Mouse (Mus musculus) neural tube, embryonic 13.5 days (tissue): ENCODE results near the gene Prrc2a. TPM values are rescaled to one million over a fixed set of nuclear protein-coding genes. Genes with fewer than 3 reads are reported as not detected.

Experiments used
- ATAC-seq: fragments of 200-750 bp; cut with Nextera tagmentation; 2 replicates; pipeline ENCODE4 v1.8.0; 2017; ENCODE audit warnings: low read depth, mild to moderate bottlenecking, moderate TSS enrichment, moderate library complexity
- H3K27ac ChIP-seq: fragments of 300-500 bp; sonication (generic); replicated peaks from 2 replicates; pipeline ENCODE4 v1.5.1; 2015; ENCODE audit warnings: moderate library complexity, mild to moderate bottlenecking, inconsistent platforms
- H3K27me3 ChIP-seq: fragments of 300-500 bp; sonication (generic); 2 replicates; pipeline ENCODE4 v1.6.1; 2015; ENCODE audit warnings: mild to moderate bottlenecking, inconsistent platforms
- H3K36me3 ChIP-seq: fragments of 300-500 bp; sonication (generic); 2 replicates; pipeline ENCODE4 v1.6.1; 2015; ENCODE audit warnings: mild to moderate bottlenecking, inconsistent platforms
- H3K4me1 ChIP-seq: fragments of 300-500 bp; sonication (generic); replicated peaks from 2 replicates; pipeline ENCODE4 v1.6.1; 2015; ENCODE audit warnings: inconsistent platforms
- H3K4me2 ChIP-seq: fragments of 300-500 bp; sonication (generic); 2 replicates; pipeline ENCODE4 v1.6.1; 2015; ENCODE audit warnings: inconsistent platforms, mild to moderate bottlenecking, moderate library complexity
- H3K4me3 ChIP-seq: fragments of 300-500 bp; sonication (generic); 2 replicates; pipeline ENCODE4 v1.5.1; 2015; ENCODE audit warnings: mild to moderate bottlenecking, inconsistent platforms
- H3K9ac ChIP-seq: fragments of 300-500 bp; sonication (generic); 2 replicates; pipeline ENCODE4 v1.6.1; 2015; ENCODE audit warnings: moderate library complexity, mild to moderate bottlenecking, inconsistent platforms
- H3K9me3 ChIP-seq: fragments of 300-500 bp; sonication (generic); 2 replicates; pipeline ENCODE4 v1.6.1; 2016; ENCODE audit warnings: inconsistent platforms
- WGBS: fragments of 180-500 bp; shearing (Covaris S2); methylation state at CpG from one replicate; pipeline ENCODE4 v1.1.7; 2015; 5-methylcytosine and 5-hydroxymethylcytosine counted together
- polyA plus RNA-seq: library from polyadenylated mRNA; unstranded; fragments of >200 nt; fragmentation: Nextera tagmentation; extraction: Ambion mirVana; gene quantifications from 2 replicates; pipeline ENCODE4 v1.2.1, GENCODE M21; 2015

Prrc2a gene
- polyA plus RNA-seq, 1 experiment from 2014 or later = 178 TPM

DNA sequence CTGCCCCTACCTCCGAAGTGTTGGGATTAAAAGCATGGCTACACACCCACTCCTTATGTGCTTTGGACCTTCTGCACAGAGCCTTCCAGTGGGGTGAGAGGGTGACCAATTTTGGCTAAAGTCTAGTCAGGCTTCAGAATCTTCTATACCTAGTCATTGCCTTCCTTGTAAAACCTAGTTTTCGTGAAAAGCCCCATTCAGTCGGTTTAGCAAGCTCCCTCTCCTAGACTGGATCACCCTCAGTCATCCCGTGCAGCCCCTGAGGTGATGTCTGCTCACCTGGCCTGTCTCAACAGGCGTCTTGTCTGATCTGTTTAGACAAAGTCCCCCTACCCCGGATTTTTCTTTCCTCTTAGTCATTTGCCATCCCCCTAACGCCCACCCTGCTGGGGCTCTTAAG, 33.3 kb upstream of the Prrc2a start:
- Histone ChIP-seq H3K4me2 (no peak overlapping the region), H3K4me1 (peaks cover 19% of the 10 kb centered on the region), H3K27ac (no peak overlapping the region), H3K36me3 (no peaks in the 10 kb centered on the region), H3K9me3 (no peaks in the 10 kb centered on the region), H3K9ac (no peak overlapping the region), H3K4me3 (no peak overlapping the region), H3K27me3 (peaks cover 78% of the 10 kb centered on the region)
- WGBS = 70% methylated on average over 7 of the region's 7 CpGs
- ATAC-seq = no peak

DNA sequence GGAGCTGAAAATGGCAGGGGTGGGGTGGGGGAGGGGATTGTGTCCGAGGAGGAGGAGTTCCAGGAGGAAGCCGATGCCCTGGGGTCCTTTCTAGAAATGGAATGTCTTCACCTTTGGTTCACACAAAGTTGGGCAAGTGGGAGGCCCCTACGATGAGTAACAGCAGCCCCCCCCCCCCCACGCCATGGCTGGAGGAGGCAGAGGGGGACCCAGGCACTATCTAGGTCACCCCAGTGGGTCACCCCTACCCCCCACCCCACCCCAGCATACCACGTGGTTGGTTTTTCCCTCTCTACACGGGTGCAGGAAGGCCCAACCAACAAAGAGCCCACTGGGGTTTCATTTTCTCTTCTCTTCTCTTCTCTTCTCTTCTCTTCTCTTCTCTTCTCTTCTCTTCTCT, 32.4 kb upstream of the Prrc2a start:
- no peak overlapping the region for H3K27ac ChIP-seq
- H3K4me3 ChIP-seq = no peak overlapping the region
- no peak for ATAC-seq
- H3K36me3 ChIP-seq = no peaks in the 10 kb centered on the region
- no peak overlapping the region for H3K4me2 ChIP-seq
- H3K9me3 ChIP-seq = no peaks in the 10 kb centered on the region
- H3K9ac ChIP-seq = no peak overlapping the region
- peaks cover 19% of the 10 kb centered on the region for H3K4me1 ChIP-seq
- 48% methylated on average over 6 of the region's 6 CpGs for WGBS
- H3K27me3 ChIP-seq = peaks cover 70% of the 10 kb centered on the region

DNA sequence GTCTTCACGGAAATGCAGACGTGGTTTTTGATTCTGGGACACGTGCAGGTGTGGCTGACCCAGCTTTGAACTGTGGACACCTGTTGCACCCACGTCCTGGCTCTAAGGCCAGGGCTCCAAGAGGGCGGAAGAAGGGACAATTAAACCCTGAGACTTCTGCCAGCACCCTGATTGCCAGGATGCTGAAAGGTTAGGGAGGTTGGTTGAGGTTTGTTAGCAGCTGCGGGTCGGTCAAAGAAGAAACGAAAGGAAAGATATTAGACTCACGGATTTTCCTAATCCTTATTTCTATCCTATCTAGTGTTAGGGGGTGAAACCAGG, 31.6 kb upstream of the Prrc2a start:
- Histone ChIP-seq H3K36me3 (no peaks in the 10 kb centered on the region), H3K9ac (peak overlapping the region; percentile 60; the same call in 1 of the 2 replicates), H3K4me1 (peaks cover 19% of the 10 kb centered on the region), H3K27me3 (peaks cover 64% of the 10 kb centered on the region), H3K4me3 (peak overlapping the region; percentile 37), H3K4me2 (peak overlapping the region; percentile 67), H3K9me3 (no peaks in the 10 kb centered on the region), H3K27ac (no peak overlapping the region)
- 33% methylated on average over 9 of the region's 9 CpGs for WGBS
- no peak for ATAC-seq

DNA sequence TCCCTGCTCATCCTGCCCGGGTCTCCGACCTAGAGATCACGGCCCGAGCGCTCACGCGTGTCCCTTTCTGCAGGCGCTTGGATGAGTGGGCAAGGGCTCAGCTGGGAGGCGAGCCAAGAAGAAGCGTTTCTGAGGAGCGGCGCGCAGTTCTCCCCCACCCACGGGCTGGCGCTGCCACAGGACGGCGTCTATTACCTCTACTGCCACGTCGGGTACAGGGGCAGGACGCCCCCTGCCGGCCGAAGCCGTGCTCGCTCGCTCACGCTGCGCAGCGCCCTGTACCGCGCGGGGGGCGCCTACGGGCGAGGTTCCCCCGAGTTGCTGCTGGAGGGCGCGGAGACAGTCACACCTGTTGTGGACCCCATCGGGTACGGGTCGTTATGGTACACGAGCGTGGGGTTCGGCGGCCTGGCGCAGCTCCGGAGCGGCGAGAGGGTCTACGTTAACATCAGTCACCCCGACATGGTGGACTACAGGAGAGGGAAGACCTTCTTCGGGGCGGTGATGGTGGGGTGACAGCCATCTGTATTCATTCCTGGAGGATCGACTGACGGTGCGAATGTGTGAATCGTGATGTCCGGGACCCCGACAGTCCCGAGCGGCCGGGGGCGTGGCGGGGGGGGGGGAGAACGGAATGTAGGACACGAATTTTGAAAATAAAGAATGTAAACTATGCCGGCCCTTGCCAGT, 31.1 kb upstream of the Prrc2a start:
- H3K9ac ChIP-seq = peak overlapping the region; percentile 60
- H3K9me3 ChIP-seq = no peaks in the 10 kb centered on the region
- no peak overlapping the region for H3K27ac ChIP-seq
- peak overlapping the region; percentile 37 for H3K4me3 ChIP-seq
- ATAC-seq = peak; percentile 74
- H3K4me2 ChIP-seq = peak overlapping the region; percentile 67
- no peaks in the 10 kb centered on the region for H3K36me3 ChIP-seq
- H3K27me3 ChIP-seq = peaks cover 59% of the 10 kb centered on the region
- H3K4me1 ChIP-seq = peaks cover 19% of the 10 kb centered on the region
- WGBS = 1% methylated on average over 65 of the region's 66 CpGs

DNA sequence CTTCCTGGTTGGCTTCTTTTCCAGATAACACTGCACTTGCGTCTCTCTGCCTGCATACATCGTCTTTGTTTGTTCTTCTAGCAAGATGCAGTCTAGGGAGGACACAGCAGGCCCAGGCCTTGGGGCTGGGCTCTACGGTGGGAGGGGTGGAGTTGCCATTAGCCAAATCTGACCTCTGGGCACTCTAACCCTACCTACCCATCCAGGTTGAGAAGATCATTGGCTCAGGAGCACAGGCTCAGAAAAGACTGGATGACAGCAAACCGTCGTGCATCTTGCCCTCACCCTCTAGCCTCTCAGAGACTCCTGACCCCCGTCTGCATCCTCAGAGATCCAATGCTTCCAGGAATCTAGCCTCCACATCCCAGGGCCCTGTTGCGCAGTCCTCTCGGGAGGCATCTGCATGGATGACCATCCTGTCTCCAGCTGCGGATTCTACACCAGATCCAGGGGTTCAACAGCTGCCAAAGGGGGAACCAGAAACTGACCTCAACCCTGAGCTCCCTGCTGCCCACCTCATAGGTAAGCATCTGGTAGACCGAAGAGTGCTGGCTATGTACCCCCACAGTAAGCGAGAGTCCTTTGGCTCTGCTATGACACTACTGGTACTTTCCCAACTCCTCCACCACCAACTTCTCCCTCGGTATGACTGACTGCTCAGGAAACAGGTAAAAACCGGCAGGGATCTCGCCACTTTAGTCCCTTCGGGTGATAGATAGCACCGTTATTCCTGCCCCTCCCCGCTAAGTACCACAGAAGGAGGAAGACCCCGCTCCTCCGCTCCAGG, 30.3 kb upstream of the Prrc2a start:
- Histone ChIP-seq H3K27me3 (peaks cover 52% of the 10 kb centered on the region), H3K36me3 (no peaks in the 10 kb centered on the region), H3K27ac (no peak overlapping the region), H3K4me1 (peaks cover 19% of the 10 kb centered on the region), H3K9me3 (no peaks in the 10 kb centered on the region), H3K4me2 (peak overlapping the region; percentile 67), H3K9ac (peak overlapping the region; percentile 60), H3K4me3 (peak overlapping the region; percentile 37)
- WGBS = 44% methylated on average over 19 of the region's 19 CpGs
- peak; percentile 40; the same call in 1 of the 2 replicates for ATAC-seq

DNA sequence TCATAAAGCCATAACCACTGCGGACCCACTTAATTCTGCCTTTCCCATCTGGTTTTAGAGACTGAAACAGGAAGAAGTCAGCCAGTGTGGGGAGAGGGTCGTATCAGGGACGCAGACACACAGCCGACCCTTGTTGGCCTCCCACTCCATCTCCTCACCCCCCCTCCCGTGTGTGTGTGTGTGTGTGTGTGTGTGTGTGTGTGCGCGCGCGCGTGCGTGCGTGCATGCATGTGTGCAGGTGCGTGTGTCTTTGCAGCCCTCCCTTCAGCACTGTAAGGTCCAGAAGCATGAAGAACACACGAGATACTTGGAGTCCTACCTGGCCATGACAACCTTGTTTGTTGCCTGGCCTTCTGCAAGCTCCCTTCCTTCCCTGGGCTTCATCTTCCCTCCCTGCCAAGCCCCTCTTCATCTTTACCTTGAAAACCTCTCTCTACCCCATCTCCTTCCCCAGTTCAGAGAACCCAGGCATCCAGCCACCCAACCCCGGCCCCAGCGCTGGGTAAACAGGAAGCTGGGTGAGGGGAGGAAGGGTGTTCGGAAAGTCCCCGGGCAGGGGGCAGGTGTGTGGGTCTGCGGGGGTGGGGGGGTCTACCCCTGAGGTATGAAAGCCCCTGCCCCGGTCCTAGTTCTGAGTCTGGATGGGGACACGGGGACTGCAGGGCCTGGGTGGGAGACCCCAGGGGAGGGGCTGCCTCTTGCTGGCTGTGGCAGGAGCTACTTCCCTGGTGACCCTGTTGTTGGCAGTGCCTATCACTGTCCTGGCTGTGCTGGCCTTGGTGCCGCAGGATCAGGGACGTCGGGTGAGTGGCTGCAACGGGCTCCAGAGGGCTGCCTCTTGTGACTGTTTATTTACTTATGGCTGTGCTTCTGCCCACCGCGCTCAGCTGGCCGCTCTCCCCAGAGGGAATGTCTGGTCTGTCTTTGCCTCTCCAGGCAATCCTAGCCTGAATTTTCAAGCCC, 29.5 kb upstream of the Prrc2a start, which contains the start of gene Ltb:
TSS of gene Ltb (plus strand) at position 559 of the 963 bp plus-strand sequence.
- peak within 1 kb of the TSS; percentile 60; the same call in 1 of the 2 replicates for H3K9ac ChIP-seq
- H3K4me3 ChIP-seq = peak within 1 kb of the TSS; percentile 37; the same call in 1 of the 2 replicates
- H3K27ac ChIP-seq = no peak within 1 kb of the TSS
- peaks cover 44% of the 10 kb centered on the region for H3K27me3 ChIP-seq
- no peak for ATAC-seq
- H3K4me1 ChIP-seq = peaks cover 19% of the 10 kb centered on the region
- peak within 1 kb of the TSS; percentile 67 for H3K4me2 ChIP-seq
- 73% methylated on average over 28 of the region's 28 CpGs for WGBS
- H3K36me3 ChIP-seq = no peaks in the 10 kb centered on the region
- H3K9me3 ChIP-seq = no peaks in the 10 kb centered on the region

DNA sequence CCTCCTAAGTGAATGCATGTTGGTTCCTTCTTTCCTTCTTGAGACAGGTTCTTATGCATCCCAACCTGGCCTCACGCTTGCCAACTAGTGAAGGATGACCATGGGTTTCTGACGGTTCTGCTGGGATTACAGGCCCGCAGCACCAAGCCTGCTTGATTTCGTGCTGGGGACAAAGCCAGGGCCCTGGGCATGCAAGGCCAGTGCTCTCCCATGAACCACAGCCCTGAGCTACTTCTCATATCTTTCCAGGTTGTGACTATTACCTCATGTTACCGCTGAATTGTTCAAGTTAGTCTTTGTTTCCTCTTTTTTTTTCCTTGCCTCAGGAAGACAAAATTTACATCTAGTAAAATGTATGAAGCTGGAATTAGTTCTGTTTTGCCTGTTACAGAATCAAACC, 28.2 kb upstream of the Prrc2a start:
- peaks cover 19% of the 10 kb centered on the region for H3K4me1 ChIP-seq
- H3K27ac ChIP-seq = no peak overlapping the region
- H3K4me2 ChIP-seq = no peak overlapping the region
- H3K9me3 ChIP-seq = no peaks in the 10 kb centered on the region
- no peak overlapping the region for H3K4me3 ChIP-seq
- no peaks in the 10 kb centered on the region for H3K36me3 ChIP-seq
- H3K9ac ChIP-seq = no peak overlapping the region
- H3K27me3 ChIP-seq = peaks cover 34% of the 10 kb centered on the region
- 82% methylated on average over 5 of the region's 5 CpGs for WGBS
- no peak for ATAC-seq

DNA sequence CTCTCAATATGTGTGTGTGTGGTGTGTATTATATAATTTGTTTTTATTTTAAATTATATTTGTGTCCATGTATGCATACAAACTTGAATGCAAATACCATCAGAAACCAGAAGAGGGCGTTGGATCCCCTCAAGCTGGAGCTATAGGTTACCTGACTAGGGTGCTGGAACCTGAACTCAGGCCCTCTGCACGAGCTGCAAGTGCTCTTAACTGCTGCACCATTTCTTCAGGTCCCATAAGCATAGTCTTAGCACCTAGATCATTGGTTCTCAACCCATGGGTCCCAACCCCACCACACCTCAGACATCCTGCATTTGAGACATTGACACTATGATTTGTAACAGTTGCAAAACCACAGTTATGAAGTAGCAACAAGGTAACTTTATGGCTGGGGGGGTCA, 27.0 kb upstream of the Prrc2a start:
- no peak overlapping the region for H3K27ac ChIP-seq
- H3K36me3 ChIP-seq = no peaks in the 10 kb centered on the region
- ATAC-seq = no peak
- H3K4me1 ChIP-seq = peaks cover 19% of the 10 kb centered on the region
- WGBS = 67% methylated on average over 2 of the region's 2 CpGs
- H3K4me2 ChIP-seq = no peak overlapping the region
- no peak overlapping the region for H3K4me3 ChIP-seq
- H3K9ac ChIP-seq = no peak overlapping the region
- H3K27me3 ChIP-seq = peaks cover 28% of the 10 kb centered on the region
- no peaks in the 10 kb centered on the region for H3K9me3 ChIP-seq

DNA sequence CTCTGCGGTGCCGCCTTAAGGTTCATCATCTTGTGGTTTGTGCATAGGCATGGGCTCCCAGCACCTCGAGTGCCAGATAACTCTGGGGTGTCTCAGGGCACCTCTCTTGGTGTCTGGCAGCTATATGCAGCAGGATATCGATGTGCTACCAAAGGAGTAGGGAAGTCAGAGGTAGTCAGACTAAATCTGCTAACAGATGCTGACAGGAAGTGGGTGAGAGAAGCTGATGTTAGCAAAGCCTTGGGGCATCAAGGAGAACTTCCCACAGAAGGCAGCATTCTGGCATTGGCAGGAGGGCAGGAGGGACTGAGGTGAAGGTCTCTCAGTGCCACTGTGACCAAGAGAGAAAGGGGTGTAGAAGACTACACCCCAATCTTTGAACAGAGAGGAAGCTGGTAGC, 25.4 kb upstream of the Prrc2a start:
- 70% methylated on average over 4 of the region's 4 CpGs for WGBS
- H3K36me3 ChIP-seq = no peaks in the 10 kb centered on the region
- no peak overlapping the region for H3K4me2 ChIP-seq
- H3K9me3 ChIP-seq = no peaks in the 10 kb centered on the region
- no peak overlapping the region for H3K4me3 ChIP-seq
- H3K27me3 ChIP-seq = peaks cover 11% of the 10 kb centered on the region
- no peak overlapping the region for H3K9ac ChIP-seq
- H3K4me1 ChIP-seq = peaks cover 15% of the 10 kb centered on the region
- H3K27ac ChIP-seq = no peak overlapping the region
- no peak for ATAC-seq

DNA sequence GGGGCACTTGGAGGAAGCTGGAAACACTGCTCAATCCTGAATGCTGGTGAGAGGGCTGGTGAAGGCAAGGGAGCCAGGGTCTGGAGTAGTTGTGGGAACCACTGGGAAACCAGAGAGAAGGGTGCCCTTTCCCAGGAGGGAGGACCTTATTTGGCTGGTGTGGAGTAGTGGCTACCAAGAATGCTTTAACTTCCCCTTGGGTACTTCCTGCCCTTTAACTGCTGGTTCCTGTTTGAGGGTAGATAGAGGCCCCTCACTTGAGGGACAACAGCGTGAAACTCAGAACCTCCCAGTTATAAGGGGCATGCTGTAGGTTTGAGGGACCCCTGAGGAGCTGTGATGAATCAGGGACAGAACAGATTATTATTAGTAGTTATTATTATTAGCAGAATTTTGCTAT, 24.5 kb upstream of the Prrc2a start:
- ATAC-seq = no peak
- WGBS = 67% methylated on average over 1 of the region's 1 CpGs
- no peak overlapping the region for H3K4me3 ChIP-seq
- no peak overlapping the region for H3K9ac ChIP-seq
- peaks cover 2% of the 10 kb centered on the region for H3K27me3 ChIP-seq
- peaks cover 7% of the 10 kb centered on the region for H3K4me1 ChIP-seq
- no peaks in the 10 kb centered on the region for H3K36me3 ChIP-seq
- no peak overlapping the region for H3K4me2 ChIP-seq
- no peaks in the 10 kb centered on the region for H3K9me3 ChIP-seq
- H3K27ac ChIP-seq = no peak overlapping the region

DNA sequence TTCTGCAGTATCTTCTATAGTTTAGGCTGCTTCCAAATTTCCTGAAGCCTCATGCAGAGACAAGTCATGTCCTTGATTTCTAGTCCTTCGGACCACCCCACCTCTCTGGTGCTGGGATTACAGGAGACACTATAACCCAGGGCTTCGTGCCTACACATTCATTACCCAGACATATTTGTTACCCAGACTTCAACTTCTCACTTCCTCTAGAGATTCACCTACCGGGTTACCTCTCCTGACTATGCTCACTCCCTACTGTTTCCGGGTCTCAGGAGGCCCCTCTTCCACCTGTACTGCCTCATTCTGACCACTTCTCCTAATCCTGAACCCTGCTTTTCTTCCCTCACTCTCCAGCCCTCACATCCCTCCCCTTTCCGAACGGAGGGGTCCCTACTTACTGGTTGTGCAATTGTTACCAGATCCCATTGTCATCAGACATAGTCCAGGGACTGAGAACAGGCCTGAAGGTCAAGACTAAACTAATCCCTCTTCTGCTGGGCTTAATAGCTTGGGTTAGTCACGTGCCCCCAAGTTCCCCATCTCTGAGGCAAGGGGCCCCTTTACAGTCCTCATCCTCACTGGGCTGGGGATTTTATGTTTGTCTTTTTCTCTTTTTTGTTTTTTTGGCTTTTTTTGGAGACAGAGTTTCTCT, 23.4 kb upstream of the Prrc2a start, which contains the start of gene Lst1:
TSS of gene Lst1 (minus strand) at position 481 of the 652 bp plus-strand sequence.
- H3K9me3 ChIP-seq = no peaks in the 10 kb centered on the region
- no peak within 1 kb of the TSS for H3K27ac ChIP-seq
- H3K4me2 ChIP-seq = no peak within 1 kb of the TSS
- no peaks in the 10 kb centered on the region for H3K36me3 ChIP-seq
- no peak within 1 kb of the TSS for H3K4me3 ChIP-seq
- WGBS = 75% methylated on average over 7 of the region's 7 CpGs
- H3K9ac ChIP-seq = no peak within 1 kb of the TSS
- peaks cover 7% of the 10 kb centered on the region for H3K4me1 ChIP-seq
- no peaks in the 10 kb centered on the region for H3K27me3 ChIP-seq
- no peak for ATAC-seq
